Mouse (Mus musculus) lung, adult 2 months (tissue): ENCODE results near the gene Fam136a.

Experiments used
- CTCF ChIP-seq: fragments of 200-500 bp; IDR thresholded peaks from 2 replicates; pipeline ENCODE4 v1.5.1; 2011; ENCODE audit warnings: mild to moderate bottlenecking, low read length, control low read depth; ENCODE audit not compliant: insufficient read depth
- POLR2A ChIP-seq: fragments of 200-500 bp; IDR thresholded peaks from 2 replicates; pipeline ENCODE4 v1.6.1; 2011; ENCODE audit warnings: low read depth, mild to moderate bottlenecking, control low read depth, low read length, borderline replicate concordance; ENCODE audit errors: extremely low read depth

DNA sequence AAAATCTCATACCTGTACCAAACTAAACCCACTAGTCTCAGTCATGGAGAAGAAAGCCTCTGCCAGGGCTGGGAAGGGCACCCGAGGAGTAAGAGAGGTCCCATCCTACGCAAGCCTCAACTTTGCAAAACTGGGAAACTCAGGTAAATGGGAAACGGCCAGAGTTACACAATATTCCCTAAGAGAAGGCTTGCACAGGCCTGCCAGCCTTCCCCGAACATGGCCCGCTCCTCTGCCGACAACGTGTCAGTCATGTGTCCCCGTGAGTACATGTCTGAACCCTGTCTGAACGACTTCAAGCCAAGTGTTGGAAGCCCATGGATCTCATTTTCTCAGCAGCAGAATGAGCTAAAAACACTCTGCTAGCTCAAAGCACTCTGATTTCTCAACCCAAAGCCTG is 29.6 kb downstream of the Fam136a start:
- TF ChIP-seq POLR2A (no peak), CTCF (no peak)
